Mouse (Mus musculus): ENCODE measurements around the gene Bfsp1.

Bfsp1 gene

DNA sequence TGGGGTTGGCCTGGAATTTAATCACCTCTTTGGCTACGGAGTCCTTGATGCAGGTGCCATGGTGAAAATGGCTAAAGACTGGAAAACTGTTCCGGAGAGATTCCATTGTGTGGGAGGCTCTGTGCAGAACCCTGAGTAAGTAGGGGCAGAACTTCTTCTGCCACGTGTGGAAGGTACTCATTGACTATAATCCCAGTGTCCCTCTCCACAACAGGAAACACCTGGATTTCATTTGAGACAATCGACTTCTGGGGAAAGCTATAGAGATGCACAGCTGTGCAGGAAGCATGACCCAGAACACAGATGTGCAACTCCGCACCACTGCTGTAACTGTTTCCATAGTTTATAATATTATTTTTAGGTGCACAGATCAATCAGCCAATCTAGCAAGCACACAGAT is 61.9 kb downstream of the Bfsp1 start:
- no peak for DNase-seq (ENCODE audit: extremely low read depth, low read depth)

DNA sequence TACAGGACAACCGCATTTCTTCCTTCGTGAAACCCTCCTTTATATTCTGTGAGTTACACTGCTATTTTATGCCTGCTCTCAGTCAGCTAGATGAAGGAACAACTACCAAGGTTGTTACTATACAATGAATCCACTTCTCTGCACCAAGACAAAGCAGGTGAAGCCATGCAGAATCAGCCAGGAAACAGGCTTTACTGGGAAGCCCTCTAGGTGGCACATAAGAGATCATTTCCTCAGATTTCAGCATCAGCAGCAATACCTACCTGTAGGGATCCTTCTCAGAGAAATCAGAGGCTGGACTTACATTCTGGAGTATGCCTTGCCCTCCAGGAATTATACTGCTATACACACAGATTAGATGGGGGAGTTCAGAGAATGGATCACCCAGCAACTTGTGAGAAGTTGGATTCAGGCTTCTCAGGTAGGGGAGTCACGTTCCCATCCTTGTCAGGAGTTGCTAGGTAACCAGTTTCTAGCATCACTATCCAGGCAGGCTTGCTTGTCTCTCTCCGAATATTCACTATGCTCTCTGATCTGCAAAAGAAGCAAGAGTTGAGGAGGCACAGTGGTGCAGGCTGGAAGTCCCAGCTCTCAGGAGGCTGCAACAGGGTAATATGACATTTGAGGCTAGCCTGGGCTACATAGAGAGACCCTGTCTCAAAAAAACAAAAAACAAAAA is 66.5 kb downstream of the Bfsp1 start:
- DNase-seq (ENCODE audit: extremely low read depth, low read depth): no peak

DNA sequence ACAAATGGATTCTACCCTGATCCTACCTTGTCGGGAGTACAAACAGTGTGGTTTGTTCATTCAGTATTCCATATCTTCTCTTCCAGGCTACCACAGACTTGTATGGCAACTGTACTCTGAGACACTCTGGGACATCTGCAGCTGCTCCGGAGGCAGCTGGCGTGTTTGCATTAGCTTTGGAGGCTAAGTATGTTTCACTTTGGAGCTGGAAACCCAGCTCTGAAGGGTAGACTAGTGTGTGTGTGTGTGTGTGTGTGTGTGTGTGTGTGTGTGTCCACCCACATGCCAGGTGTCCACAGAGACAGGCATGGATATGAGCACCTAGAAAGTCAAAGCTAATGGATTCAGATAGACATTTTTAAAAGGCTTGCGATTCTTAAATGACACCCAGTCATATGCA is 67.1 kb downstream of the Bfsp1 start:
- no peak for DNase-seq (ENCODE audit: extremely low read depth, low read depth)

DNA sequence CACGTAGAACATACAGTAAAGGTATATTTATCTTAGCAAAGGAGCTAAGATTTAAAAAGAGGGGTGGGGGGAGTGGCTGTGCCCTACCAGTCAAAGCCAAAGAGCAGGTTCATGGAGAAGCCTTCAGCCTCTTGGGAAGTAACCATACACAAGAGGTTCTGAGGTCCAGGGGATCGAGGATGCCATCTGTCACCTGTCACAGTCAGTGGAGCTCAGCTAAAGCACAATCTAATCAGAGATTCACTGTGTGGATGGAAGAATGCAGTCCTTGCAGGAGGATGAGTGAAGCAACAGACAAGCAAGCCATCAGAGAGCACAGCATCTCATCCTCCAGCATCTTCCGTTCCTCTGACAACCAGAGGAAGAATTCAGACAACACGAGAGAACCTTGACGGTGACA is 73.1 kb downstream of the Bfsp1 start:
- DNase-seq (ENCODE audit: extremely low read depth, low read depth): no peak

GRCm38 (mm10) chr2:143780310-143780709 is 82.7 kb downstream of the Bfsp1 start:
- DNase-seq (ENCODE audit: extremely low read depth, low read depth): no peak
